Mouse (Mus musculus) cerebellum, adult 8-10 months (tissue): ENCODE data around the gene Abcg2.
A peak's percentile ranks its signal among the peaks of the same experiment; 100 is the strongest.

Experiments
- DNase-seq: peaks from one replicate; pipeline ENCODE4 v3.0.0; 2022

Abcg2 gene

DNA sequence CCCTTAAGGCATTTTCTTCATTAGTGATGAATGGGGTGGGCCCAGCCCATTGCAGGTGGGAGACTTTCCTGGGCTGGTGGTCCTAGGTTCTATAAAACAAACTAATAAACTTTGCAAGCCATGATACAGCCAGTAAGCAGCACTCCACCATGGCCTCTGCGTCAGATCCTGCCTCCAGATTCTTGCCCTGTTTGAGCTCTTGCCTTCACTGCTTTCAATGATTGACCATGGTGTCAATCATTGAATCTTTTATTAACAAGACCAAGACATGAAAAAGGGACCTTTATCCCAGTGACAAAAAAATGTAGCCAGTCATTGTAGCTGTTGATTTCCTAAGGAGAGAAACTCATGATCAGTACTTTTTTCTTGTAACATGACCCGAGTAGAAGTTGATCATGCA, 55.1 kb downstream of the Abcg2 start:
- DNase-seq = no peak

DNA sequence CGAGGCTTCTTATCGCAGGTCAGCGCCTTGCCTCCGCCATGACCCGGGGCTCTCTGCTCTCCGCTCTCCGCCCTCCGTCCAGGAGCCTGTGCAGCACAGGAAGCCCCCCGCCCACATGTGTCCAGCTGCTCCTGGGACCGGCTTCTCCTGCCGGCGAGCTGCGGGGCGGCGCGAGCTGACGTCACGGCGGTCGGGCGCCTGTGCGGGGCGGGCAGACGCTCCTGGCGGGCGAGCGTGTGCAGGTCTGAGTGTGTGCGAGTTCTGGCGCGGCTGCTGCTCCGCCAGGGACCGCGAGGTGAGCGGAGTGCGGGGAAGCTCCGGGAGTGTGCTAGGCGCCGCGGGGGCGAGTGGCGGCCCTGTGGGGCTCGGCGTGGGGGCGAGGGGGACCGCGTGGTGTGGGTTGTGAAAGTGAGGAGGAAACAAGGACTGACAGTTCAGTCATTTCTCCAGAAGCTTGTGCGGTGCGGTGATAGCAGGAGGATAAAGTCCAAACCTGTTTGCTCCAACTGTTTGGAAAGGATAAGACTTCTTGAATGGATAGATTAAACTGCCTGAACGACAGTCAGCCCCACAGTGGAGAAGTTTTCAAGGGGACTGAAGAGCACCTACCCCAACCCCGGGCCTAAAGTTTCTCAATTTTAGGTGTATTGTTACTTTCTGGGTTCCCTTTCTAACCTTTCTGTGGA, 56.2 kb downstream of the Abcg2 start:
- DNase-seq = peak; percentile 38

DNA sequence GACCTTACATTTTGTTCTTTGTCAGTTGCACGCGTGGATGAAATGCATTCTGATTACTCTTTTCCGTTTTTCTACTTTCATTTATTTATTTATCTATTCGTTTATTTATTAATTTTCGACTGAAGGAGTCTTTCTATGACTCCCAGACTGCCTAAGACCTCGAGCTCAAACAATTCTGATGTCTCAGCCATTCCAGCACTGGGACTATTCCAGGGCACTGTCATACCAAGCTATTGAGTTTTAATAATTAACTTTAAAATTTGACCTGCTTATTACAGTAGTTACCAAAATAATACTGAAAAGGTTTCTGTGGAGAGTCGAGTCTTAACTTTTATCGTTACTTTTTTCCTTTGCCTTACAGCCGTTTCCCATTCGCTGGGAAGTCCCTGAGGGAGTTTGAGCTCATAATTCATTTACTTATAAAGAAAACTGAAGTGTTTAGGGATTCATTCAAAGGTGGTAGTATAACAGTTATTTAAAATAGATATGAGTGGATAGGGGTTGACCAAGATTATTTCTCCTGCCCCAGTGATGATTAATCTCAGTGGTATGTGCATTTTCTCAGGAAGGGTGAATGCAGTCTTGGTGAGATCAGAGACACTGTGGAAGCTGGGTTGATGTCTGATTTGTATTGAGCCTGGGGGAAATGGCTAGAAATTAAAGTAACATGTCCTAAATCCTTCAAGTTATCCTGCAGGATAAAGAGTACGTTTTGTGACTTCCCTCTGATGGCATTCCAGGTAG, 56.9 kb downstream of the Abcg2 start:
- no peak for DNase-seq

DNA sequence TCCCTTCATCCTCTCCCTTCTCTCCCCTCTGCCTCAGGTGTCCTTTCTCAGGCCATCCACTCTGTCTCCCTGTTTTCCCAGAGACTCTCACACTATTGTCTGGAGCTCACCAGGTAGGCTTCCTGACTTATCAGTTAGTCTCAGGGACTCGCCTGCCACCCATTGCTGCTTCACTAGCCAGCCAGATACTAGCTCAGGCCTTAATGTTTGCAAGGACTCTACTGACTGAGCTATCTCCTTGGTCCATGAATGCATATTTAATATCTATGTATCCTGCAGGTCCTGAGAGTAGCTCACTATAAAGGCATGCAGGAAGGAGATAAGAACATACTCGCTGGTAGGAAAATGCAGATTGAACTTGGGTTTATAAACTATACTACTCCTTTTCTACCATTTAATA, 57.9 kb downstream of the Abcg2 start:
- DNase-seq = no peak

DNA sequence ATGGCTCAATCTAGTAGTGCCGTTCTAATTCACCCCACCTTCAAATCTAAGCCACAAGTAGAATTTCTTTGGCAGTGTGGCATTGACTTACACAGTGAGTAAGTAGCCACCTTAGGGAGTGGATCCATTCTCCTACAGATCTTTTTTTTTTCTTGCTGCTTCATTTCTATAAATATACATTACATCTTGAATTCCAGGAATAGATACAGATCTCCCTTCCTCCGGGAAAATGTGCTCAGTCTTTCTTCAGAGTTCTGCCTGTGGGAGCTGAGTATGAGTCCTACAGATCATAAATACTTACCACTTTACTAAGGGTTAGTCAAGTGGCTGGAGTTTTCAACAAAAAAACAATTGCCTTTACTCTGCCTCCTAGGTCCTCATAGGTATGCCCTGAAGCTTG, 60.3 kb downstream of the Abcg2 start:
- DNase-seq = no peak

DNA sequence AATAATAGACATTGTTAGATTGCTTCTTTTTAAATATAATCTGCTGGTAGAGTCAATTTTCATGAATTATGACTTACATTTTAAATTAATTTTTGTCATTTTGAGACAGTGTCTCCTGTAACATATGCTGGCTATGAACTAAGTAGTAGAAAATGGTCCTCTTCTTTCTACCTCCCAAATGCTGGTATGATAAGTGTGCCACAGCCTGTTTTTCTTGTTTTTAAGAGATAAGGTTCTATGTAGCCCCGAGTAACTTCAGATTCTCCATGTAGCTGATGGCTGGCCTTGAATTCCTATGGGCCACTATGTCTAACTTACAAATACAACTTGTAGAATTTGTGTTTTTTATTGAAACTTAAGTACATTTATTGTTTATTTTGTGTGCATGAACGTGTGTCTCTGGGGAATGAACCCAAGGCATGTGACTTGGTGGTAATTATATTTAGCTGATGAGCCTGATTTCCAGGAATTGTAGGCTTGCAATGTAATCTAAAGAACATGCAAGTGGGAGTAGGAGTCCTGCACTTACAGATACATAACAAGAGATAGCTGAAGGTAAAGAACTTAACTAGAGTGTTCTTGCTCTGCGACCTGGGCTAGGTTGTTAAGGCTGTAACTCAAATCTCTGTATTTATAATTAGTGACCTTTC, 63.9 kb downstream of the Abcg2 start:
- DNase-seq = no peak

DNA sequence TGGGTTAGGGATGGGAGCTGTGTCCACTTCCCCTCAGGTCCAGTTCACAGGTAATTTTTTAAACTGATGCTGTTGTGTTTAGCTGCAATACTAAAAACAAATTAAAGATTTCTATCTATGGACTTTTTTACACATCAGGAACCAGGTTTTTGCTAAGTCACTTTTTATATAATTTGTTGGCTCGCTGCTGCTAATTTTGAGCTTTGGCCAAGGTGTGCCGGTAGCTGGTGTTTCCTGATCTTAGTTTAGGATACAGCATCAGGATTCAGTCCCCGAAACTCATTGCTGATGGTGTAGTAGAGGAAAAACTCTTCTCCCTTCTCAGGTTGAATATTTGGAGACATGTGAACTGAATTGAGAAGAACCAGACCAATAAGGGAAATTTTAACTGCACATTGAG, 65.8 kb downstream of the Abcg2 start:
- no peak for DNase-seq

DNA sequence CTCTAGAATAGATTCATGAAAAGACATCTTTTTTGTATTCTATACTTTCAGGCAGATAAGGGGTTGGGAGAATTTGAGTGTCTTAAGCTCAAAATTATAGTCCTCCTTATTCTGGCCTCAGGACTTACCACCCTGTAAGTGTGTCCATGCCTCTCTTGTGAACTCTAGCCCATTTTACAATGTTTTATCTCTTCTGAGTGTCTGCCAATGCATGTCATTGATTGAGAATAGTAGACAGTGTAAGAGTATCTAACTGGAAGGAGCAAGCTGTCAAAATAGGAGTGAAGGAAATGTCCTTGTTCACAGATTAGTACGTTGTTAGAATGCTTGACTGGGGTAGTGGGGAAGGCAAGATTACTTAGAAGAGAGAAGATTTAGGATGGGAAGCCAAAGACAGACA, 66.7 kb downstream of the Abcg2 start:
- no peak for DNase-seq

DNA sequence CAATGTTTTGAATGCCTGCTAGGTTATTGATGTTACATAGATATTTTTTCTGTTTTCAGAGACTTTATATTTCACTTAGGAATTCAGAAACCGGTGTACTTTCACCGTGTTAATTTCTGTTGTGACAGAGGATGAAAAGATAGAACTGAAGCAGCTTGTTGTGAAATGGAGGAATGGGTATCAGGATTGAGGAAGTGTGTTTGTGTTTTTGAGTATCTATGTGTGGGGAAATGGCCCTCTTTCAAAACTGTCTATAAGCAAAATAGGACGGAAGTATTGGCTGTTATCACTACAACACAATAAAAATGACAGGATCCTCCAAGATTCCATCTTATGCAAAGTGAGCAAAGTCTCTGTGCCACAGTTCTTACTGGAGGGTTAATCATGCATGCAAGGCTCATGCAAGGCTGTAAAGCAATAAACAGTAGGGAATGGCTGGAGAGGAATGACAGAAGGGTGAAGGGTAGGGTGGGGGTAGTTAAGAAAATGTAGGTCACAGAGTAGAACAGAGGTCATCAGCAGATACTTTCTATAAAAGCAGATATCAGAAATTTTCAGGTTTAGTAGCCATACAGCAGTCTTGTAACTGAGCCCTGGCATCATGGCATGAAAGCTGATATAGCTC, 76.7 kb downstream of the Abcg2 start:
- DNase-seq = no peak

DNA sequence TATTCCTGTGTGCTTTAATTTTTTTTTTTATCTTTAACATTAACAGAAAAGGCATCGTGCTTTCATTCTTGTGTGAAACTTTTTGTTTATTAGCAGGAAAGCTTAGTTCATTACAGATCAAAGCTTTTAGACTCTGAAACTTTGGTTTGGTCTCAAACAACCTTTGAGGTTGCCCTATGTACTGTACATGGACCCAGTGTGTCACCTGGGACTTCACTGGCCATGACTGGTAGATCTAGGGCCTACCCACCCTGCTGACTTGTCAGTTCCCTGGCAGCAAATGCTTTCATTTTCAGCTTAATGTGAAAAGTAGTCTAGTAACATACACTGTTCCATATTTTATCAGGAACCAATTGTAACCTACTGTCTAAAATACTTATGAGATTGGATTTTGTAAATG, 93.5 kb downstream of the Abcg2 start:
- no peak for DNase-seq

DNA sequence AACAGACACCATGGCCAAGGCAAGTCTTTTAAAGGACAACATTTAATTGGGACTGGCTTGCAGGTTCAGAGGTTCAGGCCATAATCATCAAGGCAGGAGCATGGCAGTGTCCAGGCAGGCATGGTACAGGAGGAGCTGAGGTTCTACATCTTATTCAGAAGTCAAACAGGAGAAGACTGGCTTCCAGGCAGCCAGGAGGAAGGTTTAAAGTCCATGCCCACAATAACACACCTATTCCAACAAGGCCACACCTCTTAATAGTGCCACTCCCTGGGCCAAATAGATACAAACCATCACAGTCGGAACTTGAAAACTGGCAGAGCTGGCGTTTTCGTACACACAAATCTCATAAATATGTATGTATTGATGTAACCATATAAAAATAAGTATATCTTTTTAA, 94.2 kb downstream of the Abcg2 start:
- no peak for DNase-seq

DNA sequence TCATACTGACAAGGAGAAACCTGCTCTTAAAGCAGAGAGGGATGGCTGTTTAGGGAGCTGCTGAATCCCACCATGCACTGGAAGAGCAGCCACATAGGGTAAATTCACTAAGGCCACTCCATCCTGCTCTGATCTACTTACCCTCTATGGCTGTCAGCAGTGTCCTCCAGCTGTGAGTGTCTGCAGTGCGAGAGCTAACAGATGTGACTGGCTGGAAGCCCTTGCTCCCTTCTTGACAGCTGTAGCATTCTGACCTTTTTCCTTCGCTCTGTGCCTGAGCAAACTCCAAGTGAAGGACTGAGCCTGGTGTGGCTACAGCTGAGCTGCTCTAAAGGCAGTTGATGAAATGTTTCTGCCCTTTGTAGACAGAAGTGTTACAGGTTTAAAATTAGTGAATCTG, 107.3 kb downstream of the Abcg2 start:
- no peak for DNase-seq

DNA sequence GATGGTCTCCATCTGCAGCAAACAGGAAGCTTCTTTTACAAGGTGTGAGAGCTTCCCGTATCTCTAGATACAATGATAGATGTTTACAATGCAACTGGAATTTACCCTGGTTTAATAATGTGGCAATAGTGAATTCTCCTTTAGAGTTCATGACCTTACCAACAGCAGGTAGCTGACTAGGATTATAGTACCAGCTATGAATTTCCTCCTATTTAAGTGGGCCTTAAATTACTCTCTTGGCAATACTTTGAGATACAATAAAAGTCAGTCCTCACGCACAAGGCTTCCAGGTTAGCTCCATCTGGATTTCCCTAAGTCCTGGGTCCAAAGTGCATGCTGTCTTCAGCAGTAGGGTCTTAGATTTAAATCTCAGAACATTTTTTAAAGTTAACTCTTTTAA, 109.9 kb downstream of the Abcg2 start:
- no peak for DNase-seq

DNA sequence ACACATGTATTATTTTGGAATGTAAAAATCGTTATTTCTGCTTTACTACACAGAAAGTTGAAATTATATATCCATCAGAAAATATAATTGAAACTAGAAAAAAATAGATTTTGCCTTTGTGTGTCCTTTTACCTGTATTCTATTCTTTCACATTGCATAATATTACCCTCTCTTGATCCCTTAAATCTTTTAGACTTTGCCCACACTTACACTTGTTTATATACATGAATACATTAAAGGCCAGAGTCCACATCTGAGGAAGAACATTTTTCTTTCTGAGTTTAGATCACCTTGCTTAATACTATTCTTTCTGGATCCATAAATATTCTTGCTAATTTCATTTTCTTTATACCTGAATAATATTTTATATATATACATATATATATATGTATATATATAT, 110.4 kb downstream of the Abcg2 start:
- DNase-seq = no peak

DNA sequence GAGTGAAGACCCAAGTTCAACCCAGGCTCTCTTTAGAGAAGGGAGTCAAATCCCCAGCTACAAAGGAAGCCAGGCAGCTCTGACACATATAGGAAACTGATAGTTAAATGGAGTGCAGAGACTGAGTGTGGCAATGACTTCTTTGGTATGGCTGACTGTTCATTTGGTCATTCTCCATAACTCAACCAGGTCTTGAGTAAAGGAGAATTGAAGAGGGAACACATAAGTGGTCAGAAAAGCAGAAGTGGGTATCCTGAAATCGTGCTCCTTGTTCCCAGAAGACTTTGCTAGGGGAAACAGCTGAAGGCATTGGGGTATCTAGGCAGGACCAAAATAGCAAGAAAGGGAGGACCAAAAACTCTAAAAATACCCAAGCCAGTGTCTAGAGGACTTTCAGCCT, 126.0 kb downstream of the Abcg2 start:
- DNase-seq = no peak

DNA sequence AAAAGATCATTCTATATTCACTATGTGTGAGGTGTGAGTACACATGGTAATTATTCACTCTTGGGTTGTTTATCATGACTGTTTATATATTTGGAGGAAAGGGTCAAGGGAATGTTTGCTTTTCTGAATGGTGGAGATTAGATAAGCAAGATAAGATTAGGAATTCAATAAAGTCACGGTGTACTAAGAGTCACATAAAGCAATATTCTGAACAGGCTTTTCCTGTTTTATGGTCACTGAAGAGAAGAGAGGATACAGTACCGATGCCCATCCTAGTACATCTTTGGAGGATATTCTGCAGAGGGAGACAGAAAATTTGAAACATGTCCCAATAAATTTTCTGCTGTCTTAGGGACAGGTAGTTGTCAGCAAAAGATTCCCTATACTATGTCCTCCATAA, 127.6 kb downstream of the Abcg2 start:
- DNase-seq = no peak

DNA sequence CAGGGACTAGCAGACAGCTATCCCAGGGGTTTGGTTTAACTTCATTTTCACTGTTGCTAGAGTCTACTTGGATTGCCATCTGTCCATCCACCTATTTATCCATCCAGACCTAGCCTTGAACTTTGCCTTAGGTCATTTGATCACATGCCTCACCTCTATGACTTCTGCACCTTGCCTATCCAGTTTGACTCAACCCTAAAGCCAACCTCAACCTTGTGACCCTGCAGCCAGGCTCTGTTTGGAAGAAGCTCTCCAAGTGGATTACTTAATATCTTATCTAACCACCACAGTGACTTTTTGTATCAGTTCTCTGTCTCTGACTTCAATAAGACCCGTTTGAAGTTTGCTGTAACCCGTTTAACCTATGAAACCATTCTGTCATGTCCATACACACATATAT, 149.5 kb downstream of the Abcg2 start:
- DNase-seq = no peak

DNA sequence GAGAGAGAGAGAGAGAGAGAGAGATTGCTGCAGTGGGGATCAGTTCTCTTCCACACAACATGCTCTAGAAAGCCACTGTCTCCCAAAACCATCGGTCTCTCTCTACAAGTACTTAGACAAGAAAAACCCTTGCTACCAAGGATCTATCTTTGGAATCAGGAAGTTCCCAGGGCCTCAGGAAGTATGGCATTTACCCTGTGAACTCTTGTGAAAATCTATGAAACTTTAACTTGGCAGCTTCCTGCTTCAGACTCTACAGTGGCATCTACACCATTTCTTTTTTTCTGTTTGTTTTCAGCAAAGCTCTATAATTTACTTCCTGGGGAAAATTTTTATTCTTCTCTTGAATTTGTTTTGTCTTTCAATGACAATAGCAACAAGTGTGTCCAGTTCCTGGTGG, 150.8 kb downstream of the Abcg2 start:
- DNase-seq = no peak
